ENCODE assay signal across 23 mouse cellular contexts in genomic region chr4:102987756-102988155, GRCm38 (mm10). TPM values are rescaled to one million over a fixed set of nuclear protein-coding genes. Genes with fewer than 3 reads are reported as not detected.
"Had no signal": no experiment of that assay in that cellular context is flagged by ENCODE, and none has a peak within 500 bp of the region (broad histone marks: within the 10 kb centered on the region; RNA-seq: fewer than 3 reads in every experiment).

No protein-coding gene starts in this region.

- H3K36me3 ChIP-seq: kidney, embryonic 15.5 days; limb, embryonic 12.5 days; limb, embryonic 15.5 days; midbrain, embryonic 10.5 days; midbrain, embryonic 13.5 days; neural tube, embryonic 12.5 days; neural tube, embryonic 15.5 days; stomach, embryonic 15.5 days had no signal

- H3K27ac ChIP-seq: kidney, embryonic 15.5 days; limb, embryonic 12.5 days; limb, embryonic 15.5 days; liver, embryonic 14.5 days; midbrain, embryonic 10.5 days; midbrain, embryonic 13.5 days; neural tube, embryonic 12.5 days; neural tube, embryonic 15.5 days; stomach, embryonic 15.5 days had no signal

- H3K9me3 ChIP-seq: kidney, embryonic 15.5 days; limb, embryonic 12.5 days; limb, embryonic 15.5 days; megakaryocyte, embryonic 14.5 days; midbrain, embryonic 10.5 days; midbrain, embryonic 13.5 days; neural tube, embryonic 12.5 days; neural tube, embryonic 15.5 days; stomach, embryonic 15.5 days had no signal

- H3K4me1 ChIP-seq: kidney, embryonic 15.5 days; limb, embryonic 12.5 days; limb, embryonic 15.5 days; midbrain, embryonic 10.5 days; neural tube, embryonic 12.5 days; neural tube, embryonic 15.5 days; stomach, embryonic 15.5 days had no signal

- DNase-seq: kidney, adult 11 months; kidney, adult 8-10 months; kidney, postnatal 14 days; kidney, postnatal 4 days; left cerebral cortex, postnatal 4 days; liver, postnatal 0 days; lung, embryonic 14.5 days; lung, postnatal 36 days; right cerebral cortex, postnatal 25 days; spleen, adult 18-20 months had no signal

- H3K27me3 ChIP-seq: kidney, embryonic 15.5 days; limb, embryonic 12.5 days; limb, embryonic 15.5 days; megakaryocyte, embryonic 14.5 days; midbrain, embryonic 13.5 days; neural tube, embryonic 12.5 days; neural tube, embryonic 15.5 days; stomach, embryonic 15.5 days had no signal

- H3K4me3 ChIP-seq: kidney, embryonic 15.5 days; limb, embryonic 12.5 days; limb, embryonic 15.5 days; megakaryocyte, embryonic 14.5 days; midbrain, embryonic 10.5 days; midbrain, embryonic 13.5 days; neural tube, embryonic 12.5 days; neural tube, embryonic 15.5 days; stomach, embryonic 15.5 days had no signal

RNA-seq across cellular contexts. Expression of gene Tctex1d1, which starts 9.3 kb away (rescaled TPM):
- polyA plus RNA-seq: limb, embryonic 15.5 days; liver, postnatal 0 days had no signal

RNA-seq across cellular contexts. Expression of gene Insl5, which starts 38.9 kb away (rescaled TPM):
- polyA plus RNA-seq: inflammation-experienced regulatory T-cells, adult 6 months; limb, embryonic 12.5 days; limb, embryonic 15.5 days; liver, embryonic 11.5 days; liver, embryonic 14.5 days; liver, postnatal 0 days; lung, embryonic 14.5 days; lung, postnatal 0 days; stomach, embryonic 15.5 days had no signal
